31 mouse cellular contexts compared by ENCODE assay signal in genomic region chr11:83636742-83637235, GRCm38 (mm10). TPM values are rescaled to one million over a fixed set of nuclear protein-coding genes. Genes with fewer than 3 reads are reported as not detected.
"Had no signal": no experiment of that assay in that cellular context is flagged by ENCODE, and none has a peak within 500 bp of the region (broad histone marks: within the 10 kb centered on the region; RNA-seq: fewer than 3 reads in every experiment).

No protein-coding gene starts in this region.

- DNase-seq: kidney, adult 9 months; kidney, postnatal 14 days; kidney, postnatal 4 days; liver, embryonic 13.5 days; lung, adult 2 months; lung, postnatal 14 days; lung, postnatal 4 days; midbrain, embryonic 14.5 days; right cerebral cortex, adult 18-20 months; right cerebral cortex, postnatal 14 days; right cerebral cortex, postnatal 4 days; spleen, adult 18-20 months; thymus, adult 18-20 months; thymus, postnatal 36 days had no signal

- H3K9me3 ChIP-seq: liver, embryonic 13.5 days; neural tube, embryonic 12.5 days; neural tube, embryonic 15.5 days had no signal

- H3K9ac ChIP-seq: liver, embryonic 13.5 days; neural tube, embryonic 12.5 days; neural tube, embryonic 15.5 days had no signal

- H3K4me2 ChIP-seq: liver, embryonic 13.5 days; midbrain, embryonic 11.5 days; neural tube, embryonic 12.5 days; neural tube, embryonic 15.5 days had no signal

- H3K27ac ChIP-seq: liver, embryonic 13.5 days; neural tube, embryonic 12.5 days; neural tube, embryonic 15.5 days had no signal

- H3K36me3 ChIP-seq: liver, embryonic 13.5 days; neural tube, embryonic 12.5 days; neural tube, embryonic 15.5 days had no signal

- H3K4me3 ChIP-seq: liver, embryonic 13.5 days; neural tube, embryonic 12.5 days; neural tube, embryonic 15.5 days had no signal

- H3K27me3 ChIP-seq: liver, embryonic 13.5 days; neural tube, embryonic 12.5 days; neural tube, embryonic 15.5 days had no signal

- H3K4me1 ChIP-seq: liver, embryonic 13.5 days; neural tube, embryonic 12.5 days; neural tube, embryonic 15.5 days had no signal

RNA-seq across cellular contexts. Expression of gene Rpl9-ps1, which starts 8.6 kb away (rescaled TPM):
- total RNA-seq: layer of hippocampus, adult 18-20 months; layer of hippocampus, postnatal 14 days; left cerebral cortex, postnatal 36 days; liver, adult 2 months; megakaryocyte-erythroid progenitor cell, adult 5-6 weeks; midbrain, postnatal 0 days had no signal
- polyA plus RNA-seq: kidney, embryonic 16.5 days; limb, embryonic 11.5 days; limb, embryonic 14.5 days; liver, adult 2 months; liver, embryonic 13.5 days; liver, embryonic 16.5 days; lung, adult 2 months; lung, embryonic 16.5 days; midbrain, embryonic 11.5 days; midbrain, embryonic 14.5 days; midbrain, postnatal 0 days; neural tube, embryonic 12.5 days; neural tube, embryonic 15.5 days; stomach, embryonic 16.5 days; testis, adult 2 months; urinary bladder, adult 2 months had no signal

RNA-seq across cellular contexts. Expression of gene Ccl3, which starts 12.4 kb away (rescaled TPM):
- total RNA-seq: layer of hippocampus, adult 18-20 months; layer of hippocampus, postnatal 14 days; left cerebral cortex, postnatal 36 days had no signal
- polyA plus RNA-seq: testis, adult 2 months had no signal

RNA-seq across cellular contexts. Expression of gene Ccl4, which starts 25.6 kb away (rescaled TPM):
- total RNA-seq: layer of hippocampus, adult 18-20 months; layer of hippocampus, postnatal 14 days; left cerebral cortex, postnatal 36 days; liver, adult 2 months; midbrain, postnatal 0 days had no signal
- polyA plus RNA-seq: lung, embryonic 16.5 days; midbrain, embryonic 11.5 days; midbrain, postnatal 0 days; testis, adult 2 months had no signal
